Mouse (Mus musculus) urinary bladder, postnatal 25 days (tissue): ENCODE data around the gene Fxr2.
"Not testable (repeated sequence)": the region's sequence is repeated elsewhere in the genome, so short reads cannot be mapped to it uniquely, and the experiment has no call there.

Experiments
- DNase-seq: peaks from one replicate; pipeline ENCODE4 v3.0.0; 2022; ENCODE audit warnings: low spot score

Fxr2 gene

DNA sequence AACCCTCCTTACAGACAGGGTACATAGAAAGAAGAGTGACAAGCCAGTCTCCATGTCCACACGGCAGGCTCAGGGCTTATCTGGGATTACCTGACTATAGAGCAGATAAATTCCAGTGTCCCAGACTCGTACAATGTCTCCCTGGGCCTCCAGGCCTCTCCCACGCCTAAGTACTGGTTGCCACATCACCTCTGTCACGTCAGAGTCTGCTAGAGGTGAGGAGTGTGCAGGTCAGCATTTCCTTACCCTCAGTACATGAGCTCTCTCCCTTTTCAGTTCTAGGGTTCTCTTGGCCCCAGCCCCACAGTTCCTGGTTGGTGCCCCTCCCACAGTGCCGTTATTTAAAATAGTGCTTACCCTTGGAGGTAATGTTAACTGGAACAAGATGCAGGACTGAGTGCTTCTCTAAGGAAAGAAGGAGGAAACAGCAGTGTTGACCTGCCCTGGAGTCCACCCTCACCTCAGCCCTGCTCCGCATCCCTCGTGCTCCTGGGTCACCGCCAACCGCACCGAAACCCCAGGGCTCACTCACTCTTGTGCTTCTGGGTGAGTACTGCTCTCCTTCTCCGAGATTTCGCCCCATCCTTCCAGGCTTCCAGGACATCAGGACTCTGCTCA, 51.4 kb downstream of the Fxr2 start:
- no peak for DNase-seq

DNA sequence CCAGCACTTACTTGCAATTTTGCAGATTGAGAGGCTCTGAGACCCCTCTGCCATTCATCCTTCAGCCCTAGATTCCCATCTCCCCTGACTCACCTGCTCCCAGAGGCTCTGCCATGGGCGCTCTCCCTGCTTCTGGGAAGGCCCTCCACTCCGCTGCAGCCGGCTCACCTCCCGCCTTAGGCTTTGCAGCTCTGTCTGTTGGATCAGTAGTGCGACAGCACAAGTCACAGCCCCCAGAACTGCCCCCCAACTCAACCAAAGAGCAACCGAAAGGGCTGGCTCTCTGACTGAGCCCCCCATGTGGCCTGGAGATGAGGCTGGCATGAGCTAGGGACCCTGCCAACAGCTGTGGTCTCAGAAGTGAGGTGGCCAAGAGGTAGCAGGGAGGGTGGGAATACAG, 52.1 kb downstream of the Fxr2 start:
- DNase-seq, result no peak

DNA sequence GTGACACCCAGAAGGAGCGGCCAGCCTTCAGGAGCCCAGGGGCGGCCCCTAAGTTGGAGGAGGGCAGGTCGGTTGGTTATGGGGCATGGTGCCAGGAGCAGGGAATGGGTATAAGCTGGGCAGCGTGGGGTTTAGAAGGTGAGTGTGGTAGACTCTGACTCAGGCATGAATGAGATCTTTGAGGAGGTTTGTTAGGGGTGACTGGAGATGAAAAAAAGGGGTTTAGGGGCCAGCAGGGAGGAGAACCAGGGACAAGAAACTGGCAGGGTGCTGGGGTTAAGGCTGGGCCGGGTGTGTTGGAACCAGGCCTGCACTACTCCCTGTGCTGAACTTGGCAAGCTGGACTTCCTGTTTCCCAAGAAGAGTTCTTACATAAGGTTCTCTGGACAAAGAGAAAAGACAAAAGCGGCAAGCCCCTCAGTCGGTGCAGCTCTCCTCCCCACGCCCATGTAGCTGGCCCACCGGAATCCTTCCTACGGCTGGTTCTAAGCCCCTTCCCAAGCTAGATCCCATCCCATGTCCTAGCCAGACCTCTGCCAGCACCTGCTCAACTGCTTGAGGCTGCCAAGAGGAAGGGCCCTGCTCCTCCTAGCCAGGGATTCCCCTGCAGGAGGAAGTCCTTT, 52.8 kb downstream of the Fxr2 start, which contains the start of gene Tnfsf13:
TSS of gene Tnfsf13 (minus strand) at position 259 of the 623 bp plus-strand sequence.
- peak; percentile 44 for DNase-seq

DNA sequence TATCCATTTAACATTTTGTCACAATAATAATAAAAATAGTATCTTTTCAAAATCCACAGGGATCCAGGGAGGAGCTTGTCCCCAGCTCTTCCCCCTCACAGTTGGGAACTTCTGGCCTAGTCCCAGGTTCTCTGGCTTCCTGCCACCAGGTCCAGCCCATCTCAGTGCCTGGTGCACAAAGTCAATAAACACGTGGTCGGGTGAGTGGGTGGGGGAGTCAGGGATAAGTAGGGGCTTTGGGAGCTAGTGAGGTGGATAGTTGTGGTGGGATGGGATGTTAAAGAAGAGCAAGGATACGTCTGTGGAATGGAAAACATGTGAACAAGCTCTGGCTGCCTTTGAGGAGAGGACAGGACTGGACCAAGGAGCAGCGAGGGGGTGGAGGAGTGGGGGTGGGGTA, 53.6 kb downstream of the Fxr2 start:
- peak; percentile 62 for DNase-seq

DNA sequence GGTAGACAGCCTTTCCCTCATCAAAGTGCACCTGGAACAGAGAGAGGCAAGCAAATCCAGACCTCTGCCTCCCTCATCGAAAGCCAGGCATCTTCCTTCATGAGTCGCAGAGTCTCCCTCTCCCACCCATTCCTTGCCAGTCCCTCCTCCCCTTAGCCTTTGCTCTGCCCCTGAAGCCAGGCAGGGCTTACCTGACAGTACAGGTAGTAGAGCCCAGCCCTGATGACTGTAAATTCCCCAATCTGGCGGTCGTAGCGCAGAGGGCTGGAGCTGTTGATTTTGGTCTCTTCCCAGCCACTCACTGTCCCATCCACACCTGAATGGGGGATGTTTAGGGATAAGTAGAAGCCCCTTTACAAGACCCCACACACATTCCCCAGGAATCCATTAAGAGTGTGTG, 54.3 kb downstream of the Fxr2 start:
- DNase-seq, result no peak

DNA sequence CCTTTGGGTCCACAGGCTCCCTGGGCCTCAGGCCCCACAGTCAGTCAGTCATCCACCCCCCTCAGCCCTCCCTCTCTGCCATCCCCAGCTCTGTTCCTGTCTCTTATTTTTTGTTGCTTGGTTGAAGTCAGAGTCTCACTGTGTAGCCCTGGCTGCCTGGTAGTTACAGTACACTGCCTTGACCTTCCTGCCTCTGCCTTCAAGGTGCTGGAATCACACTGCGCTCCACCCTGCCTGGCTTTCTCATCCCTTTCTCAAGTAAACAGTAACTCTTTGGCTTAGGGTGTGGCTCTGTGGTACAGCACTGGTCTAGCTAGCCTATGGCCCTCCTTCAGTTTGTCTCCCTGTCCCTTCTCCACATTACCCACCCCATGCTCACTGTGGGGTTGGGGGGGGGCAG, 57.1 kb downstream of the Fxr2 start:
- DNase-seq, result no peak

DNA sequence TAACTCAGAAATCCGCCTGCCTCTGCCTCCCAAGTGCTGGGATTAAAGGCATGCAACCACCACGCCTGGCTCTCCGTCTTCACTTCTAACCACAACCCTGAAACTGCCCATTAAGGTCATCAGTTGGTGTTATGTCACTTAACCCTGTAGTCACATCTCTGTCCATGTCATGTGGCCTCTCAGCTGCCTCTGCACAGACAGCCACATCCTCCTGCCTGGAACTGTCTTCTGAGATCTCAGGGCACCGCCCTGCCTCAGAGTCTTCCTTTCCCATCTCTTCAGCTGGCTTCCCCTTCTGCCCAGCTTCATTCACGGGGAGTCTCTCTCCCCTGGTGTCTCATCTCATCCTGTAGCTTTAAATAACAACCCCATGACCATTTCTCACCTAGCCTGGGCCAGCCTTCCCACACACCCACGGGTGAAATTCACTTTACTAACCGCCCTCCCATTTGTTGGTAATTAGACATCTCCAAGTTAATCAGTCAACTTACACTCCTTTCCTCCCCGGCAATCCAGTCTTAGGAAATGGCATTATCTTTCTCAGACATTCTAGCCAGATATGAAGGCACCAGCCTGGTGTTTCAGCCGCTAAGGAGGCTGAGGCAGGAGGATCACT, 59.5 kb downstream of the Fxr2 start:
- no peak for DNase-seq

DNA sequence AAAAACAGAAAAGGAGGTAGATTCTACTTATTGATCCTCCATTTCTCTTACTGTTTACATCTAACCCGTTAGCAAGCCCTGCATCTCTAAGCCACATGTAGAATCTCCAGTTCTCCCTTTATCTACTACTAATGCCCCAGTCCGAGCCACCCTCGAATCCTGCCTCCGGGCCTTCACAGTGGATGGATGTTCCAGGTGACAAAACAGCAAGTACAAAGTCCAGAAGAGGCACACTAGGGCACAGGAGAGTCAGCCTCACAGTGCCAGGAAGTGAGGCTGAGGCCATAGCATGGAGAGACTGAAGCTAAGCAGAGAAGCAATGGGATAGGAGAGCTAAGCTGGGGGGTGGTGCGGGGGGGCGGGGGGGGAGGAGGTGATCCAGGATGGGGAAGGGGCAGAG, 60.1 kb downstream of the Fxr2 start:
- no peak for DNase-seq

DNA sequence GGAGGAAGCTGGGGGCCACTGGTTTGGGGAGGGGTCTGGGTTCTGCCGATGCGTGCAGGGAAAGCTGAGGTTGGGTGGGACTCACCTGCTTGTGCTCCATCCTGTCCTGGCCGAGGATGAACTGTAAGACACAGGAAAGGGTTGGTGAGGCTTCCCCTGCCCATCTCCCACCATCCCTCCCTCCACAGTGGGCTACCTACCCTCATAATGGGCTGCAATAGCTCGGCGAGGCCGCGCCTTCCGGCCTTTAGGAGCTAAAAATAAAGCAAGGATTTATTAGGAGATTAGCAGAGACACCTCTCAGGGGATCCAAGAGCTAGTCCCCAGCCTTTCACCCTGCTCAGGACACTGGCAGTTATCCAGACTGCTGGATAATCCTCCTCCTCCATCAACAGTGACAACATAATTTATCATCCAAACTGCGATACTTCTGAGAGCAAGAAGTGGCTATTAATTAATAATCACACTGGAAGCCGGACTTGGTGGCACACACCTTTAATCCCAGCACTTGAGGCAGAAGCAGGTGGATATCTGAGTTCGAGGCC, 60.7 kb downstream of the Fxr2 start:
- no peak for DNase-seq

DNA sequence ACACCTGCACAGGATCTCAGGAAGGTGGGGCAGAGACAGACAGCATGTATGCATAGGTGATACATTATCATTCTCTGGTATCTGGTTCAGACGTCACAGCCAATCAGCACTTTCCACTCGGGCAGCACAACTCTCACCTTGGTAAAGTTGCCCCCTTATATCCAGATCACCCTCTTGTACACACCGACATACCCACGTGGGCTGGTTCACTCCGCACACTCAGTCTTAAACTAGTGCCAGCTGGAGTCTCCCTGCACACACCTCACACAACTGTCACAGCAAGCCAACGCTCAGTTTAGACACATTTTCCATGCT, 62.2 kb downstream of the Fxr2 start:
- no peak for DNase-seq

DNA sequence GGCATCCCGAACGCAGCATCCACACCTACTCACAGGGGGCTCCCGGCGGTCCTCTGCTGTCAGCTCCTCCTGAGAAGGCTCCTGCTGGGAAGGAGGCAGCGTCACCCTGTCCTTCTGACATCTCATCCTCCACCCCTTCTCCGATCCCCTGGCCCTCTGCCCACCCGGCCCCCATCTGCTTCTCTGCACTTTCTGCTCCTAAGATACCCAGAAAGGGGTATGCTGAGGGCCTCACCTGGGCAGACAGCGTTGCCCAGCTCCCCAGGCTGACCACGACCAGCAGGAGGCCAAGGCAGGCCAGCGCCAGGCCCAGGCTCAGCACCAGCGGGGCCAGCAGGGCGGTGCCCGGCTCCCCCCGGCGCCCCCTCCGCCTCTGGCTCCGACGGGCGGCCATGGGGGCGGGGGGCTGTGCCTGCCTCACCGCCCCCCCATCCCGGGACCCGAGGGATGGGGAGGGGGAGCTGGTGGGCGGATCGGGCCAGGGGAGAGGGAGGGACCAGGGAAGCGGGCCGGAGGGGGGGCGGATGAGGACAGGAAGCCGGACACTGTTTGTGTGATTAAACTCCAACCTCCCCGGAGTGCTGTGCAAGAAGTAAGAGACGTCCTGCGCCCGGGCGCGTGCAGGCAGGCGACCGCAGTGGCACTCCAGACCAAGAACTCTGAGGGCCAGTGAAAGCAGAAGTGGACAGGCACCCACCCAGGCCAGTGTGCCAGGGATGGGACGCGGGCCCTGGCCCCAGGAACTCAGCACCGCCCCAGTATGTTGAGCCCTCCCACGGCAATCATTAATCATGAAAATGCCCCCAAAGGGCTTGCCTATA, 62.8 kb downstream of the Fxr2 start, which contains the start of the genes Tnfsf12 and Tnfsfm13:
TSS of gene Tnfsf12 (minus strand) at position 489 of the 821 bp plus-strand sequence.
TSS of gene Tnfsfm13 (minus strand) at position 738 of the 821 bp plus-strand sequence.
- DNase-seq, result peak; percentile 58

DNA sequence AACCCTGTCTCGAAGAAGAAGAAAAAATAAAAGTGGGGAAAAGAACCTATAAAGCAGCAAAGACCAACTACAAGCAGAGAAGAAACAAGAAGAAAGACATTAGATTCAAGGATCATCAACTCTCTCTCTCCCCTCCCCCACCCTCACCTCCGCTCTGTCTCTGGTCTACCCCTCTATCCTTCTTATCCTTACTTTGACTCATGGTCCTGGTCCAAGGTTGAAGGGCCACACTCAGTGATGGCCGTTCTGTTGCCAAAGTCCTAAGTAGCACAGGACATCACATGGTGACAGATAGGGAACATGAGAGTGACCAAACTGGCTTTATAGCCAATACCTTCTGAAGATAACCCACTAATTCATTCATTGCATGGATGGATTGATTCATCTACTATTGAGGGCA, 64.6 kb downstream of the Fxr2 start:
- no peak for DNase-seq

DNA sequence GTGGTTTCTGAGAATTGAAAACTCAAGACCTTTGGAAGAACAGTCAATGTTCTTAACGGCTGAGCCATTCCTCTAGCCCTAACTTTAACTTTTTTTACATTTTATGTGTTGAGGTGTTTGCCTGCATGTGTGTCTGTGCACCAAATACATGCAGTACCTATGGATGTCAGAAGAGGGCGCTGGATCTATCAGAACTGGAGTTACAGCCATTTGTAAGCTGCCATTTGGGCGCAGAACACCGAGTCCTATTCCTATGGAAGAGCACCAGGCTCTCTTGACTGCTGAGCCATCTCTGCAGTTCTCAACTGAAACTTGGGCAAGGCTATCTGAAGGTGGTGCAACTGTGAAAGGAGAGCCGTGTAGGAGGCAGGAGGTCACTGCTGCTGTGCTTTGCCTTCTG, 65.8 kb downstream of the Fxr2 start:
- no peak for DNase-seq

DNA sequence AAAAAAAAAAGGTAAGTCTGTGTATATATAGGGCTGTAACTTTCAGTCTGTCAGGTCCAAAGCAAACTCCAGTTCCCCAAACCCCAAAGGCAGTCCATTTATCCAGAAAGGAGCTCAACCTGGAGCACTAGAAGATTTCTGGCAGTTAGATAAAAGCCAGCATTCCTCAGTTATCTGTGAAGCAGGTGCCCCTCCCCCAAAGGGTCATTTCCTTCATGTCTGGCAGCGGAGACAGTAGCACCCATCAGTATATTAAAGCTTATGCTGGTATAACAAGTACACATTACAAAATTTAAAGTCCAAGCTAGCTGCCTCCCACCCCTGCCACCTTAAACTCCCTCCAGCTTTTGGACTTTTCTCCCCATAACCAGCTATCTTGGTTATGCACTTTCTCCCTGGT, 66.8 kb downstream of the Fxr2 start:
- DNase-seq, result no peak

DNA sequence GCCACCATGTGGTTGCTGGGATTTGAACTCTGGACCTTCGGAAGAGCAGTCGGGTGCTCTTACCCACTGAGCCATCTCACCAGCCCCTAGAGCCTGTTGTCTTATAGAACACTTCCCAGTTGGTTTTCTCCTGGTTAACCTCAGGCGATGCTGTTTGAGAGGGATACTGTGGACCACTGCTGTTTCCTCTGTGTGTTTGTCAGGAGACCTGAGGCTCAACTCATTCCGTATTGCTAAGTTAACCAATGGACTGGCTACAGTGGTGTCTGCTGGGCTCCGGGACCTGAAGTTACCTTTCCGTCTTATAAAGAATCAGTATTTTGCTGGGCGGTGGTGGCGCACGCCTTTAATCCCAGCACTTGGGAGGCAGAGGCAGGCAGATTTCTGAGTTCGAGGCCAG, 70.1 kb downstream of the Fxr2 start:
- DNase-seq, result not testable (repeated sequence)
